Mouse (Mus musculus): ENCODE measurements around the gene Eef1akmt3. TPM values are rescaled to one million over a fixed set of nuclear protein-coding genes. Genes with fewer than 3 reads are reported as not detected.
A peak's percentile ranks its signal among the peaks of the same experiment; 100 is the strongest.
"Not testable (repeated sequence)": the region's sequence is repeated elsewhere in the genome, so short reads cannot be mapped to it uniquely, and the experiment has no call there.

Gene Eef1akmt3
- polyA plus RNA-seq, 2 experiments: 0.87 to 3.4 TPM

DNA sequence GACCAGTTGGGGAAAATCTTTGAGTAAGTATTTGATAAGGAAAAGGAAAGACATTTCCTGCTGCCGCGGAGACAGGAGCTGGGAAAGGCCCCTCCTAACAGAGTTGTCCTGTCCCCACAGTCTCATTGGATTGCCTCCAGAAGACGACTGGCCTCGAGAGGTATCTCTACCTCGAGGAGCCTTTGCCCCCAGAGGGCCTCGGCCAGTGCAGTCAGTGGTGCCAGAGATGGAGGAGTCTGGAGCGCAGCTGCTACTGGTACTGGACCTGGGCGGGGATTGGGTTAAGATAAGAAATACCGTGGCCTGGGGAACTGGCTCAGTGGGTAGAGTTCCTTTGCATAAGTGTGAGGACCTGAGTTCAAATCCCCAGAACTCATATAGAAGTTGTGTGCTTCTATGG is 24.7 kb upstream of the Eef1akmt3 start:
- no peak overlapping the region for H3K9ac ChIP-seq (ENCODE audit: low read depth, low read length, severe bottlenecking)
- H3K4me1 ChIP-seq (ENCODE audit: control insufficient read depth, insufficient read depth, low read length): peaks cover 18% of the 10 kb centered on the region; the same call in 1 of the 2 replicates
- no peaks in the 10 kb centered on the region for H3K9me3 ChIP-seq (ENCODE audit: control insufficient read depth, low read length)
- ATAC-seq (ENCODE audit: low FRiP score, low read depth) (no peak), DNase-seq (ENCODE audit: low spot score) (no peak)
- H3K27me3 ChIP-seq (ENCODE audit: control insufficient read depth, insufficient read depth, low read length): peaks cover 2% of the 10 kb centered on the region; the same call in 1 of the 2 replicates
- H3K27ac ChIP-seq (replicated peaks; ENCODE audit: low read depth, low read length): no peak overlapping the region
- peaks cover 44% of the 10 kb centered on the region for H3K36me3 ChIP-seq (ENCODE audit: control insufficient read depth, insufficient read depth, low read length)
- 89% methylated on average over 9 of the region's 9 CpGs for WGBS
- no peak for TF ChIP-seq POLR2A (IDR thresholded peaks at IDR 0.05; ENCODE audit: borderline replicate concordance, extremely low read depth, insufficient read depth, insufficient read length)
- H3K4me2 ChIP-seq (replicated peaks; ENCODE audit: low read depth, low read length, severe bottlenecking): no peak overlapping the region
- no peak overlapping the region for H3K4me3 ChIP-seq (replicated peaks; ENCODE audit: low read length)

- H3K36me3 ChIP-seq (ENCODE audit: control insufficient read depth, insufficient read depth, low read length): peaks cover 44% of the 10 kb centered on the region
- H3K27me3 ChIP-seq (ENCODE audit: control insufficient read depth, insufficient read depth, low read length): peaks cover 11% of the 10 kb centered on the region; the same call in 1 of the 2 replicates
- no peak for DNase-seq (ENCODE audit: low spot score)
- H3K4me3 ChIP-seq (replicated peaks; ENCODE audit: low read length): peak overlapping the region; percentile 86
- no peak for ATAC-seq (ENCODE audit: low FRiP score, low read depth)
- no peak for TF ChIP-seq POLR2A (IDR thresholded peaks at IDR 0.05; ENCODE audit: borderline replicate concordance, extremely low read depth, insufficient read depth, insufficient read length)
- H3K4me2 ChIP-seq (replicated peaks; ENCODE audit: low read depth, low read length, severe bottlenecking): peak overlapping the region; percentile 78
- no peaks in the 10 kb centered on the region for H3K9me3 ChIP-seq (ENCODE audit: control insufficient read depth, low read length)
- peaks cover 14% of the 10 kb centered on the region; the same call in 1 of the 2 replicates for H3K4me1 ChIP-seq (ENCODE audit: control insufficient read depth, insufficient read depth, low read length)
- peak overlapping the region; percentile 84 for H3K27ac ChIP-seq (replicated peaks; ENCODE audit: low read depth, low read length)
- 12% methylated on average over 37 of the region's 37 CpGs for WGBS
- peak overlapping the region; percentile 94 for H3K9ac ChIP-seq (ENCODE audit: low read depth, low read length, severe bottlenecking)
These were observed 22.9 kb upstream of the Eef1akmt3 start for GRCm38 (mm10) chr10:127063913-127064870.

GRCm38 (mm10) chr10:127063239-127063872 is 22.0 kb upstream of the Eef1akmt3 start, which contains the start of gene Cdk4:
TSS of gene Cdk4 (plus strand) at chr10:127063534.
- TF ChIP-seq POLR2A (IDR thresholded peaks at IDR 0.05; ENCODE audit: borderline replicate concordance, extremely low read depth, insufficient read depth, insufficient read length): peak; percentile 93; the same call in 1 of the 2 replicates
- DNase-seq (ENCODE audit: low spot score): peak; percentile 98
- peak within 1 kb of the TSS; percentile 78 for H3K4me2 ChIP-seq (replicated peaks; ENCODE audit: low read depth, low read length, severe bottlenecking)

DNA sequence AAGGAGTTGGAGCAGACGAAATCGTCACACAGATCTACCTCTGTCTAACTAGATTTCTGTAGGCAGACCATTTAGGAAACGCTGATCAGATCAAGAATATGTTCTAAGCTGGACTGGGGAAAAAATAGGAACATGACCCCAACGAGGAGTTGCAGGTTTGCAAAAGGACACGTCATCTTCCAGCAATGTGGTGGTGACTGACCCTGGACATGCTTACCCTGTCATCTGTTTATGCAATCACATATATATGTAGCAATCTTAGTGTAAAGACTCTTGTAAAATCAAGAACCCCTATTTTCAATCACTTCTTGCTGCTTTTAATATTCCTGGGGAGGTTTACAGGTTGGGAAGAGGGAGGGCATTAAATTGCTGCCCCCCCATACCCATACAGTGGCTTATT is 21.2 kb upstream of the Eef1akmt3 start:
- 71% methylated on average over 5 of the region's 5 CpGs for WGBS
- no peak for ATAC-seq (ENCODE audit: low FRiP score, low read depth)

More at GRCm38 (mm10) chr10:127063239-127063872, 22.0 kb upstream of the Eef1akmt3 start, which contains the start of gene Cdk4:
- H3K27me3 ChIP-seq (ENCODE audit: control insufficient read depth, insufficient read depth, low read length): peaks cover 11% of the 10 kb centered on the region; the same call in 1 of the 2 replicates
- WGBS: under 1% methylated on average over 46 of the region's 46 CpGs
- no peaks in the 10 kb centered on the region for H3K9me3 ChIP-seq (ENCODE audit: control insufficient read depth, low read length)
- peak within 1 kb of the TSS; percentile 86 for H3K4me3 ChIP-seq (replicated peaks; ENCODE audit: low read length)
- peaks cover 41% of the 10 kb centered on the region for H3K36me3 ChIP-seq (ENCODE audit: control insufficient read depth, insufficient read depth, low read length)
- H3K9ac ChIP-seq (ENCODE audit: low read depth, low read length, severe bottlenecking): peak within 1 kb of the TSS; percentile 94
- H3K27ac ChIP-seq (replicated peaks; ENCODE audit: low read depth, low read length): peak within 1 kb of the TSS; percentile 84
- peaks cover 12% of the 10 kb centered on the region; the same call in 1 of the 2 replicates for H3K4me1 ChIP-seq (ENCODE audit: control insufficient read depth, insufficient read depth, low read length)
- peak; percentile 91 for ATAC-seq (ENCODE audit: low FRiP score, low read depth)

DNA sequence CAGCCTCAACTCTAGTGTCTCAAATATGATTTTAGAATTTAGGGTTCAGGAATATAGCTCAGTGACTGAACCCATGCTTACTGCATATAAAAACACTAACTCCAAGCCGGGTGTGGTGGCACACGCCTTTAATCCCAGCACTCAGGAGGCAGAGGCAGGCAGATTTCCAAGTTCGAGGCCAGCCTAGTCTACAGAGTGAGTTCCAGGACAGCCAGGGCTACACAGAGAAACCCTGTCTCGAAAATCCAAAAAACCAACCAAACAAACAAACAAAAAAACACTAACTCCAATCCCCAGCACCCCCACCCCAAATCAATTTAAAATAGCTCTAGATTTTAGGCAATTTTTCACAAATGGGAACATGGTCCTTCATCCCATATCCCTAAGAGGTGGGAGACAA is 20.8 kb upstream of the Eef1akmt3 start:
- not testable (repeated sequence) for H3K4me3 ChIP-seq (replicated peaks; ENCODE audit: low read length); H3K27ac ChIP-seq (replicated peaks; ENCODE audit: low read depth, low read length); ATAC-seq (ENCODE audit: low FRiP score, low read depth); H3K9me3 ChIP-seq (ENCODE audit: control insufficient read depth, low read length); H3K4me2 ChIP-seq (replicated peaks; ENCODE audit: low read depth, low read length, severe bottlenecking); DNase-seq (ENCODE audit: low spot score); H3K9ac ChIP-seq (ENCODE audit: low read depth, low read length, severe bottlenecking)
- WGBS: 87% methylated on average over 4 of the region's 4 CpGs
- H3K4me1 ChIP-seq (ENCODE audit: control insufficient read depth, insufficient read depth, low read length): peaks cover 11% of the 10 kb centered on the region; the same call in 1 of the 2 replicates
- H3K36me3 ChIP-seq (ENCODE audit: control insufficient read depth, insufficient read depth, low read length): peaks cover 34% of the 10 kb centered on the region
- peaks cover 11% of the 10 kb centered on the region; the same call in 1 of the 2 replicates for H3K27me3 ChIP-seq (ENCODE audit: control insufficient read depth, insufficient read depth, low read length)

More for the DNA sequence above, 21.2 kb upstream of the Eef1akmt3 start:
- peaks cover 34% of the 10 kb centered on the region for H3K36me3 ChIP-seq (ENCODE audit: control insufficient read depth, insufficient read depth, low read length)
- no peak overlapping the region for H3K4me3 ChIP-seq (replicated peaks; ENCODE audit: low read length)
- H3K4me2 ChIP-seq (replicated peaks; ENCODE audit: low read depth, low read length, severe bottlenecking): no peak overlapping the region
- peaks cover 11% of the 10 kb centered on the region; the same call in 1 of the 2 replicates for H3K4me1 ChIP-seq (ENCODE audit: control insufficient read depth, insufficient read depth, low read length)
- no peak overlapping the region for H3K27ac ChIP-seq (replicated peaks; ENCODE audit: low read depth, low read length)
- TF ChIP-seq POLR2A (IDR thresholded peaks at IDR 0.05; ENCODE audit: borderline replicate concordance, extremely low read depth, insufficient read depth, insufficient read length): no peak
- no peak for DNase-seq (ENCODE audit: low spot score)
- no peak overlapping the region for H3K9ac ChIP-seq (ENCODE audit: low read depth, low read length, severe bottlenecking)
- no peaks in the 10 kb centered on the region for H3K9me3 ChIP-seq (ENCODE audit: control insufficient read depth, low read length)
- H3K27me3 ChIP-seq (ENCODE audit: control insufficient read depth, insufficient read depth, low read length): peaks cover 11% of the 10 kb centered on the region; the same call in 1 of the 2 replicates
